Mouse (Mus musculus) 3134 (cell line): ENCODE measurements around the gene 4931414P19Rik.
"Not testable (repeated sequence)": the region's sequence is repeated elsewhere in the genome, so short reads cannot be mapped to it uniquely, and the experiment has no call there.

Experiments
- DNase-seq: peaks from one replicate; pipeline ENCODE4 v3.0.0-alpha.2; 2011; ENCODE audit warnings: low spot score; ENCODE audit not compliant: insufficient read length; ENCODE audit errors: extremely low read depth

4931414P19Rik gene

GRCm38 (mm10) chr14:54629797-54630196 lies 24.0 kb upstream of the 4931414P19Rik start:
- no peak for DNase-seq

- DNase-seq = no peak
Measured at GRCm38 (mm10) chr14:54628103-54628502, 22.3 kb upstream of the 4931414P19Rik start.

GRCm38 (mm10) chr14:54624976-54625375 lies 19.2 kb upstream of the 4931414P19Rik start:
- no peak for DNase-seq

- DNase-seq = no peak
Measured at GRCm38 (mm10) chr14:54623334-54623733, 17.5 kb upstream of the 4931414P19Rik start.

- no peak for DNase-seq
Measured at GRCm38 (mm10) chr14:54621133-54621532, 15.3 kb upstream of the 4931414P19Rik start, which contains the start of gene Psmb11. Psmb11 (plus strand) TSS chr14:54621433.

- DNase-seq = peak; percentile 85
Measured at GRCm38 (mm10) chr14:54617897-54618365, 12.1 kb upstream of the 4931414P19Rik start, which contains the start of gene Psmb5. Psmb5 (minus strand) TSS chr14:54618022.

- no peak for DNase-seq
Measured at GRCm38 (mm10) chr14:54617152-54617896, 11.5 kb upstream of the 4931414P19Rik start.

- no peak for DNase-seq
Measured at GRCm38 (mm10) chr14:54616226-54616825, 10.5 kb upstream of the 4931414P19Rik start.

GRCm38 (mm10) chr14:54614130-54614529 lies 8.3 kb upstream of the 4931414P19Rik start:
- DNase-seq = not testable (repeated sequence)

GRCm38 (mm10) chr14:54610648-54611047 lies 4.9 kb upstream of the 4931414P19Rik start:
- DNase-seq = no peak

- peak; percentile 29 for DNase-seq
Measured at GRCm38 (mm10) chr14:54609962-54610361, 4.2 kb upstream of the 4931414P19Rik start.

GRCm38 (mm10) chr14:54609245-54609644 lies 3.5 kb upstream of the 4931414P19Rik start:
- no peak for DNase-seq

- no peak for DNase-seq
Measured at GRCm38 (mm10) chr14:54607226-54607625, 1.4 kb upstream of the 4931414P19Rik start.

- no peak for DNase-seq
Measured at GRCm38 (mm10) chr14:54603686-54604085, 2.1 kb downstream of the 4931414P19Rik start.

- peak; percentile 92 for DNase-seq
Measured at GRCm38 (mm10) chr14:54603038-54603654, 2.6 kb downstream of the 4931414P19Rik start.

- DNase-seq = peak; percentile 34
Measured at GRCm38 (mm10) chr14:54602613-54603012, 3.2 kb downstream of the 4931414P19Rik start.

GRCm38 (mm10) chr14:54601601-54602000 lies 4.2 kb downstream of the 4931414P19Rik start:
- no peak for DNase-seq

- no peak for DNase-seq
Measured at GRCm38 (mm10) chr14:54597084-54597483, 8.7 kb downstream of the 4931414P19Rik start.

- no peak for DNase-seq
Measured at GRCm38 (mm10) chr14:54594631-54595414, 11.0 kb downstream of the 4931414P19Rik start.

- no peak for DNase-seq
Measured at GRCm38 (mm10) chr14:54594055-54594454, 11.7 kb downstream of the 4931414P19Rik start.
